Mouse (Mus musculus): ENCODE data around the gene Pde5a. TPM values are rescaled to one million over a fixed set of nuclear protein-coding genes. Genes with fewer than 3 reads are reported as not detected.
A peak's percentile ranks its signal among the peaks of the same experiment; 100 is the strongest.

Gene Pde5a
- polyA plus RNA-seq, 1 experiment from 2014 or later = 2.7 TPM

- H3K4me1 ChIP-seq = no peaks in the 10 kb centered on the region
- WGBS = 88% methylated on average over 2 of the region's 2 CpGs
- H3K4me3 ChIP-seq = no peak overlapping the region
- H3K36me3 ChIP-seq = no peaks in the 10 kb centered on the region
- no peak overlapping the region for H3K27ac ChIP-seq
- no peaks in the 10 kb centered on the region for H3K9me3 ChIP-seq
- no peaks in the 10 kb centered on the region for H3K27me3 ChIP-seq (replicated peaks)
- H3K9ac ChIP-seq = no peak overlapping the region
- H3K4me2 ChIP-seq (replicated peaks) = no peak overlapping the region
- no peak for ATAC-seq (ENCODE audit: low FRiP score, low read depth)
Observed at GRCm38 (mm10) chr3:122876870-122877269, 148.1 kb downstream of the Pde5a start.

- WGBS = 96% methylated on average over 3 of the region's 3 CpGs
Observed at GRCm38 (mm10) chr3:122877543-122877942, 148.8 kb downstream of the Pde5a start.

GRCm38 (mm10) chr3:122878705-122879315 is 150.1 kb downstream of the Pde5a start:
- no peak overlapping the region for H3K4me2 ChIP-seq (replicated peaks)
- no peak for ATAC-seq (ENCODE audit: low FRiP score, low read depth)

More at GRCm38 (mm10) chr3:122877543-122877942, 148.8 kb downstream of the Pde5a start:
- Histone ChIP-seq H3K4me3 (no peak overlapping the region), H3K36me3 (no peaks in the 10 kb centered on the region), H3K9ac (no peak overlapping the region), H3K27ac (no peak overlapping the region), H3K27me3 (replicated peaks) (no peaks in the 10 kb centered on the region), H3K4me1 (no peaks in the 10 kb centered on the region), H3K9me3 (no peaks in the 10 kb centered on the region), H3K4me2 (replicated peaks) (no peak overlapping the region)
- ATAC-seq (ENCODE audit: low FRiP score, low read depth) = no peak

GRCm38 (mm10) chr3:122887505-122888301 is 159.0 kb downstream of the Pde5a start:
- H3K9me3 ChIP-seq = no peaks in the 10 kb centered on the region
- H3K27me3 ChIP-seq (replicated peaks) = no peaks in the 10 kb centered on the region
- H3K4me2 ChIP-seq (replicated peaks) = no peak overlapping the region
- no peak overlapping the region for H3K9ac ChIP-seq
- H3K36me3 ChIP-seq = no peaks in the 10 kb centered on the region
- H3K4me3 ChIP-seq = no peak overlapping the region
- no peak for ATAC-seq (ENCODE audit: low FRiP score, low read depth)
- H3K27ac ChIP-seq = no peak overlapping the region
- no peaks in the 10 kb centered on the region for H3K4me1 ChIP-seq
- 82% methylated on average over 4 of the region's 4 CpGs for WGBS

More at GRCm38 (mm10) chr3:122878705-122879315, 150.1 kb downstream of the Pde5a start:
- no peaks in the 10 kb centered on the region for H3K9me3 ChIP-seq
- H3K36me3 ChIP-seq = no peaks in the 10 kb centered on the region
- H3K4me3 ChIP-seq = no peak overlapping the region
- WGBS = 90% methylated on average over 8 of the region's 8 CpGs
- no peaks in the 10 kb centered on the region for H3K27me3 ChIP-seq (replicated peaks)
- no peaks in the 10 kb centered on the region for H3K4me1 ChIP-seq
- H3K27ac ChIP-seq = no peak overlapping the region
- no peak overlapping the region for H3K9ac ChIP-seq

- Histone ChIP-seq H3K4me3 (no peak overlapping the region), H3K27ac (no peak overlapping the region), H3K9ac (no peak overlapping the region), H3K27me3 (replicated peaks) (no peaks in the 10 kb centered on the region), H3K36me3 (no peaks in the 10 kb centered on the region), H3K4me2 (replicated peaks) (no peak overlapping the region), H3K9me3 (no peaks in the 10 kb centered on the region), H3K4me1 (no peaks in the 10 kb centered on the region)
- ATAC-seq (ENCODE audit: low FRiP score, low read depth) = no peak
- WGBS = 88% methylated on average over 5 of the region's 5 CpGs
Observed at GRCm38 (mm10) chr3:122888371-122888819, 159.6 kb downstream of the Pde5a start.

GRCm38 (mm10) chr3:122894772-122895171 is 166.0 kb downstream of the Pde5a start, which contains the start of gene Fabp2:
Gene Fabp2, plus strand, starts transcription at chr3:122895072.
- H3K9ac ChIP-seq = no peak within 1 kb of the TSS

GRCm38 (mm10) chr3:122895189-122895731 is 166.5 kb downstream of the Pde5a start:
- no peak for ATAC-seq (ENCODE audit: low FRiP score, low read depth)
- Histone ChIP-seq H3K4me2 (replicated peaks) (no peak overlapping the region), H3K27ac (no peak overlapping the region), H3K4me3 (no peak overlapping the region), H3K9ac (no peak overlapping the region), H3K27me3 (replicated peaks) (no peaks in the 10 kb centered on the region), H3K36me3 (no peaks in the 10 kb centered on the region), H3K4me1 (no peaks in the 10 kb centered on the region), H3K9me3 (no peaks in the 10 kb centered on the region)
- WGBS = 88% methylated on average over 11 of the region's 11 CpGs

More at GRCm38 (mm10) chr3:122894772-122895171, 166.0 kb downstream of the Pde5a start, which contains the start of gene Fabp2:
- Histone ChIP-seq H3K27ac (no peak within 1 kb of the TSS), H3K9me3 (no peaks in the 10 kb centered on the region), H3K27me3 (replicated peaks) (no peaks in the 10 kb centered on the region), H3K4me1 (no peaks in the 10 kb centered on the region), H3K4me2 (replicated peaks) (no peak within 1 kb of the TSS), H3K36me3 (no peaks in the 10 kb centered on the region), H3K4me3 (no peak within 1 kb of the TSS)
- 95% methylated on average over 3 of the region's 3 CpGs for WGBS
- no peak for ATAC-seq (ENCODE audit: low FRiP score, low read depth)

- ATAC-seq (ENCODE audit: low FRiP score, low read depth) = no peak
Observed at GRCm38 (mm10) chr3:122898254-122898653, 169.5 kb downstream of the Pde5a start.

GRCm38 (mm10) chr3:122903746-122904433 is 175.1 kb downstream of the Pde5a start:
- Histone ChIP-seq H3K36me3 (no peaks in the 10 kb centered on the region), H3K27me3 (replicated peaks) (no peaks in the 10 kb centered on the region), H3K27ac (no peak overlapping the region), H3K9me3 (no peaks in the 10 kb centered on the region), H3K4me1 (no peaks in the 10 kb centered on the region), H3K4me3 (no peak overlapping the region), H3K4me2 (replicated peaks) (no peak overlapping the region), H3K9ac (no peak overlapping the region)
- 47% methylated on average over 12 of the region's 12 CpGs for WGBS
- peak; percentile 70; the same call in 1 of the 2 replicates for ATAC-seq (ENCODE audit: low FRiP score, low read depth)

More at GRCm38 (mm10) chr3:122898254-122898653, 169.5 kb downstream of the Pde5a start:
- H3K36me3 ChIP-seq = no peaks in the 10 kb centered on the region
- no peaks in the 10 kb centered on the region for H3K4me1 ChIP-seq
- H3K27me3 ChIP-seq (replicated peaks) = no peaks in the 10 kb centered on the region
- H3K9ac ChIP-seq = no peak overlapping the region
- no peaks in the 10 kb centered on the region for H3K9me3 ChIP-seq
- no peak overlapping the region for H3K4me2 ChIP-seq (replicated peaks)
- no peak overlapping the region for H3K27ac ChIP-seq
- H3K4me3 ChIP-seq = no peak overlapping the region
- WGBS = 70% methylated on average over 6 of the region's 6 CpGs

- Histone ChIP-seq H3K9ac (no peak overlapping the region), H3K36me3 (no peaks in the 10 kb centered on the region), H3K27ac (no peak overlapping the region), H3K27me3 (replicated peaks) (no peaks in the 10 kb centered on the region), H3K4me3 (no peak overlapping the region), H3K4me2 (replicated peaks) (no peak overlapping the region), H3K4me1 (no peaks in the 10 kb centered on the region), H3K9me3 (no peaks in the 10 kb centered on the region)
- no peak for ATAC-seq (ENCODE audit: low FRiP score, low read depth)
- 86% methylated on average over 2 of the region's 2 CpGs for WGBS
Observed at GRCm38 (mm10) chr3:122907841-122908240, 179.1 kb downstream of the Pde5a start.
